Mouse (Mus musculus) left cerebral cortex, postnatal 25 days (tissue): ENCODE results near the gene Arhgef19. TPM values are rescaled to one million over a fixed set of nuclear protein-coding genes. Genes with fewer than 3 reads are reported as not detected.
A peak's percentile ranks its signal among the peaks of the same experiment; 100 is the strongest.

ENCODE experiments used
- DNase-seq, 2 experiments: peaks; one replicate each; pipeline ENCODE4 v3.0.0; 2022; ENCODE audit warnings: low spot score in 2 of 2, mixed read lengths in 1 of 2
- intact Hi-C: fragments of 180-260 bp; cut with DNase I; formaldehyde crosslinking; loops from one replicate; pipeline ENCODE4 v1.15.1; 2025
- total RNA-seq, 2 experiments: library from RNA; stranded (reverse); gene quantifications; 2 replicates each; pipeline ENCODE4 v1.2.3; 2021

Arhgef19 gene
- total RNA-seq, 2 experiments from 2014 or later: 15.1 to 16.3 TPM

DNA sequence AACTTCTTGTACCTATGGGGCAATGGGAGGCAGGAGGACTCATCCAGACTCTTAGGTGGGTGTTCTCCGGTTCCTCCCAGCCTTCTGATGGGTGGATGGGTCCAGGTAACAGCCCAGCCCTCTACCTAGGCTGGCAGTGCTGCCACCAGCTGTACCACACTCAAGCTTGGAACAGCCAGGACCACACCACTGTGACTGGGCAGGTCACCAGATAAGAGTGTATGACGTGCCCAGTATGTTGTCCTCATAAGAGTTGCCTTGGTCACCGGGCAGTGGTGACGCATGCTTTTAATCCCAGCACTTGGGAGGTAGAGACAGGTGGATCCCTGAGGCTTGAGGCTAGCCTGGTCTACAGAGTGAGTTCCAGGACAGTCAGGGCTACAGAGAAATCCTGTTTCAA is 6.1 kb upstream of the Arhgef19 start:
- DNase-seq: no peak
- intact Hi-C loops: no loop called here

DNA sequence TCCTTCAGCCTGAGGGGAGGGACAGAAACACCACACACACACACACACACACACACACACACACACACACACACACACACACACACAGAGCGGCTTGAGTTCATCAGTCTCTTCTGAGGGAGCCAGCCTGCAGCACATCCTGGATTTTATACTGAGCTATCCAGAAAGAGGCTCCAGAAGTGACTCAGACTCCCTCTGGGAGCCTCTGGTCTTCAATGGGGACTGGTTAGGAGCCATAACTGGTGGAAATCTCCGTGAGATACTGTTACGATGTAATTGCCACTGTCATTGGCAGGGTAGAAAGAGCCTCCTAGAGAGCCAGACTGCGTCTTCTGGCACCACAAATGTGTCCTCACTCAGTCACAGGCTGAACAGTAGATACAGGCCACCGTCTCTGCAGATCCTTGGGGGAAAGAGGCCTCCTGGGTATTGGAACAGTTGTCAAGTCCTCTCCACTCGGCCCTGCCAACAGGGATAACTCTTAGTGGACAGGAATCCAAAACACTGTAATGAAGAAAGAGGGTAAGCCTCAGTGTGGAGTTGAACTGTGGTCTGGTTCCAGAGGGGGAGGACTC is 3.7 kb upstream of the Arhgef19 start:
- intact Hi-C loops: no loop called here
- no peak for DNase-seq

DNA sequence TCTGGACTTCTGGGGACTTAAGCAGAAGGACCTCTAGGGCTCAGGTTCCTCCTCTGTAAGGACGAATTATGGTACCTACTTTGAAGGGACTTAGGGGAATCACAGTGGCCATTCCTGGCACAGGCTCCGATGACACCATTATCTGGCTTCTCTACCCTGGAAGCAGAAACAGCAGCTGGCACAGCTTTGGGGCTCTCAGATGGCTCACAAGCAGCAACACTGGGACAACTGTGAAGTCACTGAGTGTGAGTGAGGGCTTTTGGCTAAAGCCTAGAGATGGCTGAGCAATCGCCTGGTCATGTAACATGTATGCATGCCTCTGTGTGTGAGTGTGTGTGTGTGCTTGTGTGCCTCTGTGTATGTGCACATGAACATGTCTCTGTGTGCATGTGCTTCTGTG is 2.4 kb upstream of the Arhgef19 start:
- intact Hi-C loops: no loop called here
- no peak for DNase-seq

DNA sequence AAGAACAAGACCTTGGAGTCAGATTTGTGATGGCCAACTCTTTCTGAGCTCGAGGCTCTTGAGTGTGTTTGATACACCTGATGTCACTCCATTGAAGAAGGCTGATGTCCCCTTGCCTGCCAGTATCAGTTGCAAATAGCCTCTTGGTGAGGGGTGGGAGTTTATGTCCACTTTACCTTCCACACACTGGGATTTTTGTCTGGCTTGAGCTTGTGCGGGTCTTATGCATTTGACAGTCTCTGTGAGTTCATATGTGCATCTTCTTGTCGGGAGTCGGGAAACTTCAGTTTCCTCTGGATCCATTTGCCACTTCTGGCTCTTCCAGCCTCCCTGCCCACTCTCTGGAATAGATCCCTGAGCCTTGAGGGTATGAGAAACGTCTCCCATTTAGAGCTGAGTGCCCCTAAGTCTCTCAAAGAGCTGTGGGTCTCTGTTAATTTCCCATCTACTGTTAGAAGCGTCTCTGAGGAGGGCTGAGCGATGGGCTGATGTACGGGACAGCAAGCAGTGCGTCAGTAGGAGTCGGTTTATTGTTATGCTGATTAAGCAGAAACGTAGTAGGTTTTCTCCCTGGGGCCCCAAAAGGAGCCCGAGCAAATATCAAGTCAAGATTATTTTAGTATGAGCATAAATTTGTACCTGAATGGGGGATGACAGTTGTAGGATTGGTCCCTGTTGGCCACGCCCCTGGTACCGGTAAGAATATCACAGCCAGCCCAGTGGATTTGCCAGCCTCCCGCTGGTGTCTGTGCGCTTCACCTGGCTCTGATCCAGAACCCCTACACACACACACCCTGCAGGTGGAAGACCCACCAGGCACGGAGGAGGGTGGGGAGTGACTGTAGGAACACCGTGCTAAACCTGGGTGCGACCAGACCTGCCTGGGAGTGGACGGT is 559 bp upstream of the Arhgef19 start:
- intact Hi-C loops: no loop called here

DNA sequence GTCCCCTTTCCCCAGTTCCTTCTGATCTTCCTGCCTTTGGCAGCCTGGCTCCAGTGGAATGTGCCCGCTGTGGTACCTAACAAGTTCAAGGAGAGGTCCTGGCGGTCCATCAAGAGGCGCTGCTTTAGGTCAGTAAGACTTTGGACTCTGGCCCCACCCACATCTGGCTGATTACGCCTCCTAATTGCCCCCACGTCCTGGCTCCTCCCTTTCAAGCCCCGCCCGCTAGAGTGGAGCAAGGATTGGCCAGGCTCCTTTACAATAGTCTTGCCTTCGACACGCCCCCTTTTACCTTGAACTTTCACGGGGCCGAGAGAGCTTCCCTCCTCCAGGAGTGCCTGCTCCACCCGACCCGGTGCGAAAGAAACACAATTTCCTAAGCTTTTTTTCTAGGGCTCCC is 1.3 kb downstream of the Arhgef19 start:
- DNase-seq: no peak
- intact Hi-C loops: no loop called here

More for the DNA sequence above, 559 bp upstream of the Arhgef19 start:
- no peak for DNase-seq

DNA sequence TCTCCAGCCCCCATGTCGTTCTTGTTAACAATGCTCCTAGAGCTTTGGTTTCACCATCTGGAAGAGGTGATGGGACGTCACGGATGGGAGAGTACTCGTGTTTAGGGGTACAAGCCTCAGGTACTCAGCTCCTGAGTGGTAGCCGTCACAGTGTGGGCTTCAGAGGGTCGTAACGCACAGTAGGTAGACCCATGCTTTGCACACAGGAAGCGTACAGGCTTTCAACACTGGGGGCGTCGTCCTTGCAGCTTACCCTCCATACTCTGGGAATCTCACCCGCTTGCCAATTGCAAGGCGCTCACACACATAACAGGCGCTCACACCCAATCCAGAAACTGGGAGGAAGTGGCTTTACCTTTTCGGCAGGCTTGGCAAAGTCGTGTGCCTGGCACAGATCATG is 2.6 kb downstream of the Arhgef19 start:
- intact Hi-C loops: no loop called here

DNA sequence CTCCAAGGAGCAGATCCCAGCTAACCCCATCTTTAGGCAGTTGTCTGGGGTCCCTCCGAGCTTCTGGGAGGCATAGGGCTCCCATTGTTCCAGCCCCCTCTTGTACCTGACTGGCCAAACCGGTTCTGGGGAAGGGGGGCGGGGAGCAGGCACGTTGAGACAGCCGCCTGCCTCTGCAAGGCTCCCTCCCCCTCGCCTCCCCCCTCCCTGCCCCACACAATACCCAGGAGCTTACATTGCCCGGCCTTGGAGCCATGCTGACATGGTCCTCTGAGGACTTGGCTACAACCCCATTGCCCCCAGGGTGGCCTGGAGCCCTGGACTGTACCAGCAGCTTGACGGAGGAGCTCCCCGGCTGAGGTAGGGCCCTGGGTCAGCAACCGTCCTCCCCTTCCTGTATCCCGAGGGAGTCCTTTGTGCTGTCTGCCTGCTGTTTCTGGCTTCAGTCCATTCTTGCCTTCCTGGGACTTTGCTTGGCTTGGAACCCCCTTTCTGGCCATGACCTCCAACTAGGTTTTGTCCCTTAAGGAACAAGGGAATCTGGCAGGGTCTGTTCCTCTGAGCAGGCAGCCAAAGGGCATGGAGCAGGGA is 3.4 kb downstream of the Arhgef19 start:
- peak in 1 of 2 experiments; percentile 57 for DNase-seq
- intact Hi-C loops: no loop called here

More for the DNA sequence above, 2.6 kb downstream of the Arhgef19 start:
- DNase-seq: no peak

DNA sequence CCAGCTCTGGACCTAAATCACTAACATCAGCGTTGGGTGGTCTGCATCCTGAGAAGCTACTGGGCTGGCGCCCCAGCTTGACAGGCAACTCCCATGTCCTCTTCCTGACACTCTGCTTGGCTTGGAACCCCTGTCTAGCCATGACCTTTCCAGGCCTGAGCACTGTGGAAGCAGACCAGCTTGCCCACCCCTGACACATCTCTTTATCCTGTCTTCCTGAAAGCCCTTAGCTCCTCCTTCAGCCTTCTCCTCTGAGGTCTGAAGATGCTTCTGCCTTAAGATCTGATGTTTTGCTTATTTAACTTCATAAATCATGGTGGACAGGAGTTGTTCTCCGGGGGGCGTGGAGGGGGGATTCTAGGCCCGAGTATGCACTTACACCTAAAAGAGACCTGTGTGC is 4.3 kb downstream of the Arhgef19 start:
- intact Hi-C loops: no loop called here
- DNase-seq: no peak

DNA sequence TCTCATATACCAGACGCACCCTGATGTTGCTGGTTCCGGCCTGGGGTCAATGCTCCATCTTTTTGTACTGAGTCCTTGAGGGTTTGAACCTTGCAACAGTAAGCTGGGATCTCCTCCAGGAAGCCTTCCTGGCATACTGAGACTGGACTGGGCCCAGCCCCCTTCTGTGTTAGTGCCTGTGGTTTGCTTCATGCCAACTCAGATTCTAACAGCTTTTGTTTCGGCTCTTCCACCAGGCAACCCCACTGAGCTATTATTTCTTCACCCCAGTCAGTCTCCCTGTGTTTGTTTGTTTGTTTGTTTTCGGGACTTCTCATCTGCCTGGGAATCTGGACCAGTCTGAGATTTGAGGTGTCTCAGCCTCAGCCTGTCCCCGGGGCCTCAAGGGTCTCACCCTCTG is 5.1 kb downstream of the Arhgef19 start:
- intact Hi-C loops: no loop called here
- peak in 1 of 2 experiments; percentile 20 for DNase-seq

DNA sequence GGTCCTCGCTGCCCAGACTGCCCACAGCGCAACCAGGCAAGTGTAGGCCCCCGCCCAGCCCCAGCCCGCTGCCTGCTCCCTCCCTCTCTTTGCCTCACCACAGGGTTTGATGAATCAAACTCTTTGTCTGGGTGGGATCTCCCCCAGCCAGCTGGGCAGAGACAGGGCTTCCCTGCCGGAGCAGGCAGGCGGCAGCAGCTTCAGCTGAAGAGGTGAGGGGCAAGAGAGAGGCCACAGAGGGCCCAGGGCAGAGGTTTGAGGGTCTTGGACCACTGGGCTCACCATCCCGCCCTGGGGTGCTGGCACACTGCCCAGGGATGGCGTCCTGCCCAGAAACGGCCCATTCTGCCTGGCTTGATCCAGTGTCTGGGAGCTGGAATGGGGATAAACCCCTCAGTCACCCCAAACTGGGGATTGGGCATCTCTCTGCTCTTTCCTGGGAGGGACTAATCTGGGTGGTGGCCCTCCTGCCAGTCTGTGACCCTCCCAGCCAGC is 5.7 kb downstream of the Arhgef19 start:
- intact Hi-C loops: no loop called here

DNA sequence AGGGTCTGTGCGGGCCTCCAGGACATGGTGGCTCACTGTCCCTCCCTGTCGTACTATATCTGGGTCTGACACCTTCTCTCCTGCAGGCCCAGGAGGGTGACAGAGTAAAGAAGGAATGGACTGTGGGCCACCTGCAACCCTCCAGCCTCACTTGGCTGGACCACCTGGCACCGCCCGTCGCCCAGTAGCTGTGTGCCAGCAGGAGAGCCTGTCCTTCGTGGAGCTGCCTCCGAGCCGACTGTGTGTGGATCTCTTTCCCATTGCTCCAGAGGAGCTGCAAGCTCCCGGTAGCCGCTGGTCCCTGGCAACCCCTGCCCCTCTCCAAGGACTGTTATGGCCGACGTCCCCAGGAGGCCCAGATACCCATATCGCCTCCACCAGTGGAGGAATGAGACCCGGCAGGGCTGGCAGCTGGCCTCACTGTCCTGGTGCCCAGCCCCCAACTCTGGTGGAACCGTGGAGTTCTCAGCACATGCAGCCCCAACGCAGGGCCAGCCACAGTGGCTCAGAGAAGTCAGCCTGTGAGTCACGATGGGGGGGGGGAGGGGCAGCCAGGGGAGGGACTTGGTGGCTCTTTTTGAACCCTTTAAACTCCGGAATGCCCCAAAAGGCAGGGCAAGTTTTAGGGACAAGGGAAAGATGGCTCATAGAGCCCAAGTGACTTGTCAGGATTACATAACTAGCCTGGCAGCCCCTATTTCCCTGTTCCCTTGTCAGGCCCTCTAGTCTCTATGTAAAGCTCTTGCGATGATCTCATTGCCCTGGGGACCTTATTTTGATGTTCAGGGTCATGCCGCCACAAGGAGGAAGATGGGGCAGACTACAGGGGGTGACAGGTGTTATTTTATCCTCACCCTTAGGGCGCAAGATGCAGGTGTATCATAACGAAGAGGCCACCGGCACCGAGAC is 7.0 kb downstream of the Arhgef19 start:
- intact Hi-C loops: no loop called here
- no peak for DNase-seq

More for the DNA sequence above, 5.7 kb downstream of the Arhgef19 start:
- peak; percentile 53 to 55 for DNase-seq

DNA sequence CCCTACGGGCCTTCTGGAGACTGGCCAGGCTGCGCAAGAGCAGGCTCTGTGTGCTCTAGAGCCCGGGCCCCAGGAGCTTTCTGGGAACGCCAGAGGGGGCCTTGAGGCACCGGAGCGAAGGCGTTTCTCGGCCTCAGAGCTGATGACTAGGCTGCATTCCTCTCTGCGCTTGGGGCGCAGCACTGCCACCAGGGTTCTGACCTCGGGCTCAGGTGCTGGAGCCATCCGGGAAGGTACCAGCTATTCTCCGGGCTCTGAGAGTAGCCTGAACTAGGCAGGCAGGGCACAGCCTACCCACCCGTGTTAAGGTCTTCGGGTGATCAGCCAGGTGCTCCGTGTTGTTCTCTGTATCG is 7.7 kb downstream of the Arhgef19 start:
- intact Hi-C loops: no loop called here
- DNase-seq: no peak

DNA sequence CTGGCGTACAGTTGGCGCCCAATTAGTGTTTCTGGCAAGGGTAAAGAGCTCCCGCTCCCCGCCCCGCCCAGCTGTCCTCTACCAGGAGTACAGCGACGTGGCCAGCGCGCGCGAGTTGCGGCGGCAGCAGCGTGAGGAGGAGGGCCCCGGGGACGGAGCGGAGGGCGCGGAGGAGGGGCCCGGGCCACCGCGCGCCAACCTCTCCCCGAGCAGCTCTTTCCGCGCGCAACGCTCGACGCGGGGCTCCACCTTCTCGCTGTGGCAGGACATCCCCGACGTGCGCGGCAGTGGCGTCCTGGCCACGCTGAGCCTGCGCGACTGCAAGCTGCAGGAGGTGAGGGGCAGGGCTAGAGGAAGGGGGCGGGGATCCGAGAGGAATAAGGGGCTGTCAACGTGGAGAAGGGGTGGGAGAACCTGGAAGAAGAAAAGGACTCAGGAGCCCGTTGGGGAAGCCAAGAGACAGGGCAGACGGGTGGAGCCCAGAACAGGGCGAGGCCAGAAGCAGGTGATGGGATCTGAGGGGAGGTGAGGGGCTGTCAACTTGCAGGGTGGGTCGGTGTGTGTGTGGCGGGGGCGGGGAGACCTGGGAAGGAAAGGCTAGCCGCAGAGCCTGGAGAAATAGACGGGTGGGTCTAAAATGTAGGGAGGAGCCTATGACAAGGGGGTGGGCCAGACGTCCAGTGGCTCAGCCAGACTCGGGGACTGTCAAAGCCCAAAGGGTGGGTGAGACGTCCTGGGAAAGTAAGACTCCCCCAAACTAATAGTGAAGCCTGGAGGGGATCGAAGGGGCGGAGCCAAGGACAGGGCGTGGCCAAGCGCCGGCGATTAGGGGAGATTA is 8.7 kb downstream of the Arhgef19 start:
- intact Hi-C loops: no loop called here

DNA sequence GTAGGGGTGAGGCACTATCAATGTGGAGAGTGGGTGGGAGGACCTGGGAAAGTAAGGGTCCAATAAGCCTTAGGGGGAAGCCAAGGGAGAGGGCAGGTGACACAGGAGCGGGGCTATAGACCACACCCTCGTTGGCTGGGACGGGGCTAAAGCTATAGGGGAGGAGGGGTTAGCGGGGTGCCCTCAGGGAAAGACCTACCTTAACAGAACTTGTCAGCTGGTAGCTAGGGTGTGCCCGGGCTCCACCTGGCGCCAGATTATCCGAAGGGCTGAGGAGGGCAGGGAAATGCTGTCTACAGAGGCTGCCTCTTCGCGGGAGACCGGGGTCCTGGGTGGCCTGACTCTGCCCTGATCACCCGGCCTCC is 9.3 kb downstream of the Arhgef19 start:
- intact Hi-C loops: no loop called here

More for the DNA sequence above, 8.7 kb downstream of the Arhgef19 start:
- DNase-seq: no peak

DNA sequence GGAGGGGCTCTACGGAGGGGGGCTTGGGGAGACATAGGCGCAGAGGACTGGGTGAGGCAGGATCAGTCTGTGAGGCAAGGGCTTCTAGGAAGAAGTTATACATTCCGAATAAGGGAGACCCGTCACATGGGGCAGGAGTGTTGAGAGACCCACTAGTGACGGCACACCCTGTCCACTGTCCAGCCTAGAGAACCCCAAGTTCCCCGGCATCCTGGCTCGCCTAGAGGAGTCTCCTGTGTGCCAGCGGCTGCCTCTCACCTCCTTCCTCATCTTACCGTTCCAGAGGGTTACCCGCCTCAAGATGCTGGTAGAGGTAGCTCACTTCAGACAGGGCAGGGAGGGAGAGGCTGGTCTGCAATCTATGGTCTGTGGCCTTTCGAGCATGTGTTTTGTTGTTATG is 10.1 kb downstream of the Arhgef19 start:
- DNase-seq: no peak
- intact Hi-C loops: no loop called here

More for the DNA sequence above, 9.3 kb downstream of the Arhgef19 start:
- DNase-seq: no peak

DNA sequence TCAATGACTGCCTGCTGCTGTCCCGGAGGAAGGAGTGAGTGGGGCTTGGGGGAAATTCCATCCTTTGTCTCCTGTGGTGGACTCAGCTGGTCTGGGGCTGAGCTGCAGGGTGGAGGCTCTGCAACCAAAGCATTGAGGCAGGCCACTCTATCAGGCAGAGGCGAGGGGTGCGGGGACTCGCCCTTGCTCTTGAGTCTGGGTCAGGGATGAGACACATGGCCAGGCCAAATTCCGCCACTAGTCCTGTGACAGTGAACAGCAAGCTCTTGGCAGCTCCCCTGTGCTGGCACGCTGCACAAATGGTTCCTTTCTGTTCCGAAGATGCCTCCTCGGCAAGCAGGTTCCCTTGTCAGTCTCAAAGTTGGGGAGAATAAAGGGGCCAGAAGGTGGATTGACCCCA is 11.8 kb downstream of the Arhgef19 start:
- intact Hi-C loops: no loop called here
- DNase-seq: no peak

DNA sequence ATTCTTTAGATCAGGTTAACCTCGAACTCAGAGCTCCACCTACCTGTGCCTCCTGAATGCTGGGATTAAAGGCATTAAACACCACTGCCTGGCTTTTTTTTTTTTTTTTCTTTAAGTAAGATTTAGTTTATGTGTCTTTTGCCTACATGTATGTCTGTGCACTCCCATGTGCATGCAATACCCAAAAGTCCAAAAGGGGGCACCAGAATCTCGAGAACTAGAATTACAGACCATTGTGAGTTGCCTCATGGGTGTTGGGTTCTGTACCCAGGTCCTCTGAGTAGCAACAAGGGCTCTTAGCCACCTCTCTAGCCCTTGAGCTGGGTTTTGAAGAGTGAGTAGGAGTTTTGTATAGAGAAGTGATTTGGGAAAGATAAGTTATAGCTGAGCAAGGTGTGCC is 13.3 kb downstream of the Arhgef19 start:
- intact Hi-C loops: no loop called here
- DNase-seq: no peak

DNA sequence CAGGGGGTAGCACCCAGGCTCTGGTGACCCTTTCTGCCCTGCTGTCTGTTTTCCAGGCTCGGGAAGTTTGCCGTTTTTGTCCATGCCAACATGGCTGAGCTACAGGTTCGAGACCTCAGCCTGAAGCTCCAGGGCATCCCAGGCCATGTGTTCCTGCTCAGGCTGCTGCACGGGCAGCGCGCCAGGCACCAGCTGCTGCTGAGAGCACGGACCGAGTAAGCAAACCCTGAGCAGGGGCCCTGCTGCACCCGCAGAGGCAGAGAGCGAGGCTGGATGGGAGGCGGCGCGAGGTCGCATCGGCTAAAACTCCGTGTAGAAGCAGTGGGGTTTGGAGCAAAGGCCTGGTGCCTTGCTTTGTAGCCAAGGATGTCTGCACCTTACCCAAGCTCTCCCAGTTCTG is 14.9 kb downstream of the Arhgef19 start:
- DNase-seq: peak; percentile 21

DNA sequence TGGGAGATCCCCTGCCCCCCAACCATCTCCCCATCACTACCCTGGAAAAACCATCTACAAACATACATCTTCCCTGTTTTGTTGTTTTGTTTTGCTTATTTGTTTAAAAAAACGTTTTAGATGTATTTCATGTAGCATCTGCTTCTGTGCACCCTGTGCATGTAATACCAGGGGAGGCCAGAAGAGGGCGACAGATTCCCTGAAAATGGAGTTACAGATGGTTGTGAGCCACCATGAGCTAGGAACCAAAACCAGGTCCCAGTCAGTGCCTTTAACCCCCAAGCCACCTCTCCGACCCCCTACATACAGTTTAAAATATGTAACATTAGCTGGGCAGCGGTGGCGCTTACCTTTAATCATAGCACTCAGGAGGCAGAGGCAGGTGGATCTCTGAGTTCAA is 18.1 kb downstream of the Arhgef19 start:
- DNase-seq: no peak
- intact Hi-C loops: no loop called here

More for the DNA sequence above, 14.9 kb downstream of the Arhgef19 start:
- intact Hi-C loops: no loop called here
